Mouse (Mus musculus): ENCODE results near the gene Kars. TPM values are rescaled to one million over a fixed set of nuclear protein-coding genes. Genes with fewer than 3 reads are reported as not detected.

Gene Kars
- polyA plus RNA-seq, 1 experiment from 2014 or later, result 258 TPM

GRCm38 (mm10) chr8:112033071-112033470 is 21.9 kb upstream of the Kars start:
- H3K4me3 ChIP-seq (ENCODE audit: low read depth, low read length), result no peak overlapping the region
- no peak for DNase-seq (ENCODE audit: low spot score, missing footprints)
- H3K27ac ChIP-seq (ENCODE audit: low read depth, low read length), result no peak overlapping the region
- no peaks in the 10 kb centered on the region for H3K9me3 ChIP-seq (ENCODE audit: control insufficient read depth, low read length)
- H3K9ac ChIP-seq (ENCODE audit: low read length), result no peak overlapping the region
- no peaks in the 10 kb centered on the region for H3K27me3 ChIP-seq (ENCODE audit: control insufficient read depth, insufficient read depth, low read length)
- H3K36me3 ChIP-seq (ENCODE audit: control insufficient read depth, insufficient read depth, low read length), result no peaks in the 10 kb centered on the region
- ATAC-seq (ENCODE audit: low FRiP score), result no peak
- no peaks in the 10 kb centered on the region for H3K4me1 ChIP-seq (ENCODE audit: control insufficient read depth, insufficient read depth, low read length)
- no peak overlapping the region for H3K4me2 ChIP-seq
- 53% methylated on average over 7 of the region's 7 CpGs for WGBS

GRCm38 (mm10) chr8:112030663-112031062 is 19.5 kb upstream of the Kars start:
- no peak overlapping the region for H3K9ac ChIP-seq (ENCODE audit: low read length)
- DNase-seq (ENCODE audit: low spot score, missing footprints) (no peak), ATAC-seq (ENCODE audit: low FRiP score) (no peak)
- H3K9me3 ChIP-seq (ENCODE audit: control insufficient read depth, low read length), result no peaks in the 10 kb centered on the region
- H3K4me3 ChIP-seq (ENCODE audit: low read depth, low read length), result no peak overlapping the region
- H3K4me1 ChIP-seq (ENCODE audit: control insufficient read depth, insufficient read depth, low read length), result no peaks in the 10 kb centered on the region
- 51% methylated on average over 6 of the region's 6 CpGs for WGBS
- H3K27ac ChIP-seq (ENCODE audit: low read depth, low read length), result no peak overlapping the region
- no peaks in the 10 kb centered on the region for H3K27me3 ChIP-seq (ENCODE audit: control insufficient read depth, insufficient read depth, low read length)
- no peaks in the 10 kb centered on the region for H3K36me3 ChIP-seq (ENCODE audit: control insufficient read depth, insufficient read depth, low read length)
- no peak overlapping the region for H3K4me2 ChIP-seq

GRCm38 (mm10) chr8:112029455-112029854 is 18.3 kb upstream of the Kars start:
- ATAC-seq (ENCODE audit: low FRiP score), result no peak
- Histone ChIP-seq H3K4me2 (no peak overlapping the region), H3K9ac (ENCODE audit: low read length) (no peak overlapping the region), H3K36me3 (ENCODE audit: control insufficient read depth, insufficient read depth, low read length) (no peaks in the 10 kb centered on the region), H3K4me1 (ENCODE audit: control insufficient read depth, insufficient read depth, low read length) (no peaks in the 10 kb centered on the region), H3K27me3 (ENCODE audit: control insufficient read depth, insufficient read depth, low read length) (no peaks in the 10 kb centered on the region), H3K4me3 (ENCODE audit: low read depth, low read length) (no peak overlapping the region), H3K27ac (ENCODE audit: low read depth, low read length) (no peak overlapping the region), H3K9me3 (ENCODE audit: control insufficient read depth, low read length) (no peaks in the 10 kb centered on the region)
- DNase-seq (ENCODE audit: low spot score, missing footprints), result no peak
- 89% methylated on average over 7 of the region's 7 CpGs for WGBS

GRCm38 (mm10) chr8:112014936-112015335 is 3.8 kb upstream of the Kars start, which contains the start of gene Gm6793:
TSS of gene Gm6793 (minus strand) at chr8:112015036.
- 95% methylated on average over 11 of the region's 11 CpGs for WGBS
- DNase-seq (ENCODE audit: low spot score, missing footprints), result no peak
- H3K4me3 ChIP-seq (ENCODE audit: low read depth, low read length), result no peak within 1 kb of the TSS
- H3K4me2 ChIP-seq, result no peak within 1 kb of the TSS
- H3K9me3 ChIP-seq (ENCODE audit: control insufficient read depth, low read length), result no peaks in the 10 kb centered on the region
- H3K27me3 ChIP-seq (ENCODE audit: control insufficient read depth, insufficient read depth, low read length), result no peaks in the 10 kb centered on the region
- no peak within 1 kb of the TSS for H3K27ac ChIP-seq (ENCODE audit: low read depth, low read length)
- no peak for ATAC-seq (ENCODE audit: low FRiP score)
- peaks cover 9% of the 10 kb centered on the region for H3K36me3 ChIP-seq (ENCODE audit: control insufficient read depth, insufficient read depth, low read length)
- H3K4me1 ChIP-seq (ENCODE audit: control insufficient read depth, insufficient read depth, low read length), result peaks cover 14% of the 10 kb centered on the region
- no peak within 1 kb of the TSS for H3K9ac ChIP-seq (ENCODE audit: low read length)

GRCm38 (mm10) chr8:112011816-112012242 is 706 bp upstream of the Kars start:
- Histone ChIP-seq H3K36me3 (ENCODE audit: control insufficient read depth, insufficient read depth, low read length) (no peaks in the 10 kb centered on the region; the same call in 1 of the 2 replicates), H3K4me1 (ENCODE audit: control insufficient read depth, insufficient read depth, low read length) (peaks cover 14% of the 10 kb centered on the region), H3K4me3 (ENCODE audit: low read depth, low read length) (peak overlapping the region; percentile 92), H3K9me3 (ENCODE audit: control insufficient read depth, low read length) (no peaks in the 10 kb centered on the region), H3K27me3 (ENCODE audit: control insufficient read depth, insufficient read depth, low read length) (no peaks in the 10 kb centered on the region), H3K9ac (ENCODE audit: low read length) (peak overlapping the region; percentile 86), H3K27ac (ENCODE audit: low read depth, low read length) (peak overlapping the region; percentile 40; the same call in 1 of the 2 replicates), H3K4me2 (peak overlapping the region; percentile 97)
- WGBS, result under 1% methylated on average over 40 of the region's 40 CpGs
- ATAC-seq (ENCODE audit: low FRiP score) (peak; percentile 40), DNase-seq (ENCODE audit: low spot score, missing footprints) (no peak)

- no peaks in the 10 kb centered on the region for H3K27me3 ChIP-seq (ENCODE audit: control insufficient read depth, insufficient read depth, low read length)
- H3K36me3 ChIP-seq (ENCODE audit: control insufficient read depth, insufficient read depth, low read length), result no peaks in the 10 kb centered on the region; the same call in 1 of the 2 replicates
- WGBS, result 93% methylated on average over 7 of the region's 7 CpGs
- peaks cover 14% of the 10 kb centered on the region for H3K4me1 ChIP-seq (ENCODE audit: control insufficient read depth, insufficient read depth, low read length)
- no peaks in the 10 kb centered on the region for H3K9me3 ChIP-seq (ENCODE audit: control insufficient read depth, low read length)
- no peak overlapping the region for H3K4me3 ChIP-seq (ENCODE audit: low read depth, low read length)
- H3K27ac ChIP-seq (ENCODE audit: low read depth, low read length), result no peak overlapping the region
- no peak overlapping the region for H3K9ac ChIP-seq (ENCODE audit: low read length)
- DNase-seq (ENCODE audit: low spot score, missing footprints) (no peak), ATAC-seq (ENCODE audit: low FRiP score) (no peak)
- no peak overlapping the region for H3K4me2 ChIP-seq
These were observed 1.6 kb downstream of the Kars start for GRCm38 (mm10) chr8:112009558-112009957.

- Histone ChIP-seq H3K27me3 (ENCODE audit: control insufficient read depth, insufficient read depth, low read length) (no peaks in the 10 kb centered on the region), H3K36me3 (ENCODE audit: control insufficient read depth, insufficient read depth, low read length) (peaks cover 7% of the 10 kb centered on the region)
These were observed 3.5 kb downstream of the Kars start for GRCm38 (mm10) chr8:112007669-112008068.

GRCm38 (mm10) chr8:112005601-112006000 is 5.5 kb downstream of the Kars start:
- no peak overlapping the region for H3K4me3 ChIP-seq (ENCODE audit: low read depth, low read length)
- H3K4me2 ChIP-seq, result no peak overlapping the region
- ATAC-seq (ENCODE audit: low FRiP score) (no peak), DNase-seq (ENCODE audit: low spot score, missing footprints) (no peak)
- peaks cover 25% of the 10 kb centered on the region for H3K36me3 ChIP-seq (ENCODE audit: control insufficient read depth, insufficient read depth, low read length)
- H3K9me3 ChIP-seq (ENCODE audit: control insufficient read depth, low read length), result no peaks in the 10 kb centered on the region
- no peaks in the 10 kb centered on the region for H3K27me3 ChIP-seq (ENCODE audit: control insufficient read depth, insufficient read depth, low read length)
- H3K9ac ChIP-seq (ENCODE audit: low read length), result no peak overlapping the region
- peaks cover 3% of the 10 kb centered on the region; the same call in 1 of the 2 replicates for H3K4me1 ChIP-seq (ENCODE audit: control insufficient read depth, insufficient read depth, low read length)
- WGBS, result 91% methylated on average over 6 of the region's 6 CpGs
- no peak overlapping the region for H3K27ac ChIP-seq (ENCODE audit: low read depth, low read length)

More at GRCm38 (mm10) chr8:112007669-112008068, 3.5 kb downstream of the Kars start:
- no peak for DNase-seq (ENCODE audit: low spot score, missing footprints)
- H3K9me3 ChIP-seq (ENCODE audit: control insufficient read depth, low read length), result no peaks in the 10 kb centered on the region
- H3K9ac ChIP-seq (ENCODE audit: low read length), result no peak overlapping the region
- no peak for ATAC-seq (ENCODE audit: low FRiP score)
- no peak overlapping the region for H3K4me2 ChIP-seq
- H3K4me1 ChIP-seq (ENCODE audit: control insufficient read depth, insufficient read depth, low read length), result peaks cover 9% of the 10 kb centered on the region
- no peak overlapping the region for H3K4me3 ChIP-seq (ENCODE audit: low read depth, low read length)
- 92% methylated on average over 2 of the region's 2 CpGs for WGBS
- no peak overlapping the region for H3K27ac ChIP-seq (ENCODE audit: low read depth, low read length)

- ATAC-seq (ENCODE audit: low FRiP score) (no peak), DNase-seq (ENCODE audit: low spot score, missing footprints) (no peak)
- Histone ChIP-seq H3K27me3 (ENCODE audit: control insufficient read depth, insufficient read depth, low read length) (no peaks in the 10 kb centered on the region), H3K9me3 (ENCODE audit: control insufficient read depth, low read length) (no peaks in the 10 kb centered on the region), H3K4me3 (ENCODE audit: low read depth, low read length) (no peak overlapping the region), H3K9ac (ENCODE audit: low read length) (no peak overlapping the region), H3K4me1 (ENCODE audit: control insufficient read depth, insufficient read depth, low read length) (no peaks in the 10 kb centered on the region), H3K27ac (ENCODE audit: low read depth, low read length) (no peak overlapping the region), H3K36me3 (ENCODE audit: control insufficient read depth, insufficient read depth, low read length) (peaks cover 32% of the 10 kb centered on the region), H3K4me2 (no peak overlapping the region)
These were observed 6.4 kb downstream of the Kars start for GRCm38 (mm10) chr8:112004754-112005153.
